Mouse (Mus musculus) intestine, embryonic 15.5 days (tissue): Measurements from ENCODE around the gene Vmn1r234. TPM values are rescaled to one million over a fixed set of nuclear protein-coding genes. Genes with fewer than 3 reads are reported as not detected.
"Not testable (repeated sequence)": the region's sequence is repeated elsewhere in the genome, so short reads cannot be mapped to it uniquely, and the experiment has no call there.

Experiments
- ATAC-seq: fragments of 200-750 bp; cut with Nextera tagmentation; 2 replicates; pipeline ENCODE4 v1.8.0; 2017; ENCODE audit warnings: moderate TSS enrichment, moderate library complexity
- H3K27ac ChIP-seq: fragments of 300-500 bp; sonication (generic); 2 replicates; pipeline ENCODE4 v1.5.1; 2015; ENCODE audit warnings: mild to moderate bottlenecking, inconsistent platforms
- H3K27me3 ChIP-seq: fragments of 300-500 bp; sonication (generic); replicated peaks from 2 replicates; pipeline ENCODE4 v1.6.1; 2015; ENCODE audit warnings: inconsistent platforms
- H3K36me3 ChIP-seq: fragments of 300-500 bp; sonication (generic); 2 replicates; pipeline ENCODE4 v1.6.1; 2015; ENCODE audit warnings: inconsistent platforms
- H3K4me1 ChIP-seq: fragments of 300-500 bp; sonication (generic); replicated peaks from 2 replicates; pipeline ENCODE4 v1.6.1; 2015; ENCODE audit warnings: inconsistent platforms
- H3K4me2 ChIP-seq: fragments of 300-500 bp; sonication (generic); replicated peaks from 2 replicates; pipeline ENCODE4 v1.6.1; 2015; ENCODE audit warnings: mild to moderate bottlenecking, inconsistent platforms
- H3K4me3 ChIP-seq: fragments of 300-500 bp; sonication (generic); replicated peaks from 2 replicates; pipeline ENCODE4 v1.5.1; 2015; ENCODE audit warnings: inconsistent platforms
- H3K9ac ChIP-seq: fragments of 300-500 bp; sonication (generic); 2 replicates; pipeline ENCODE4 v1.6.1; 2015; ENCODE audit warnings: inconsistent platforms
- H3K9me3 ChIP-seq: fragments of 300-500 bp; sonication (generic); 2 replicates; pipeline ENCODE4 v1.6.1; 2016; ENCODE audit warnings: inconsistent platforms
- WGBS: fragments of 180-500 bp; shearing (Covaris S2); methylation state at CpG from one replicate; pipeline ENCODE4 v1.1.7; 2015; 5-methylcytosine and 5-hydroxymethylcytosine counted together
- polyA plus RNA-seq: library from polyadenylated mRNA; unstranded; fragments of >200 nt; fragmentation: Nextera tagmentation; extraction: Ambion mirVana; gene quantifications from 2 replicates; pipeline ENCODE4 v1.2.1, GENCODE M21; 2015

The Vmn1r234 gene
- not detected in 2 replicates for polyA plus RNA-seq

GRCm38 (mm10) chr17:21225787-21226186 is at the start of gene Vmn1r234:
Vmn1r234 (plus strand) TSS chr17:21226087.
- H3K4me1 ChIP-seq: no peaks in the 10 kb centered on the region
- WGBS: 83% methylated on average over 1 of the region's 1 CpGs
- H3K36me3 ChIP-seq: no peaks in the 10 kb centered on the region
- H3K4me3 ChIP-seq: no peak within 1 kb of the TSS
- H3K9me3 ChIP-seq: no peaks in the 10 kb centered on the region
- H3K4me2 ChIP-seq: no peak within 1 kb of the TSS
- ATAC-seq: no peak
- no peak within 1 kb of the TSS for H3K27ac ChIP-seq
- no peaks in the 10 kb centered on the region for H3K27me3 ChIP-seq
- H3K9ac ChIP-seq: no peak within 1 kb of the TSS

DNA sequence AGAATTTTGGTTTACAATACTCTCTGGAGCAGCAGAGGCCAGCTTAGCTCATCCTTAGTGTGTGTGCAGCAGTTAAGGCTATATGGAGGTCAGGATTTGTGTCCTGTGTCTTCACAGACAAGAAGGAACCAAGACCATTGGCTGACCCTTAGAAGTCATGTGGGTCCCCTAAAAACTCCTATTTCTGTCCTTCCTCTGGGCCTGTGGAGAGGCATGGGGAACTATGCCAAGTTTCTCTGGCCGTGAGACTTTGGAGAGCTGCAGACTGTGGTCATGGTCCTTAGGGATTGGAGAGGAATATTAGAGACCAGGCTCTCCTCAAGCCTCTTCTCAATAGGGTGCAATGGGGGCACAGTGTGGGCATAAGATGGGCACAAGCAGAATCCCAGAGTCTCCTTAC is 14.8 kb upstream of the Vmn1r234 start:
- WGBS: 65% methylated on average over 1 of the region's 1 CpGs
- H3K4me2 ChIP-seq, H3K4me1 ChIP-seq, H3K9ac ChIP-seq, H3K27ac ChIP-seq, H3K4me3 ChIP-seq, H3K9me3 ChIP-seq, ATAC-seq, H3K27me3 ChIP-seq, H3K36me3 ChIP-seq: not testable (repeated sequence)

DNA sequence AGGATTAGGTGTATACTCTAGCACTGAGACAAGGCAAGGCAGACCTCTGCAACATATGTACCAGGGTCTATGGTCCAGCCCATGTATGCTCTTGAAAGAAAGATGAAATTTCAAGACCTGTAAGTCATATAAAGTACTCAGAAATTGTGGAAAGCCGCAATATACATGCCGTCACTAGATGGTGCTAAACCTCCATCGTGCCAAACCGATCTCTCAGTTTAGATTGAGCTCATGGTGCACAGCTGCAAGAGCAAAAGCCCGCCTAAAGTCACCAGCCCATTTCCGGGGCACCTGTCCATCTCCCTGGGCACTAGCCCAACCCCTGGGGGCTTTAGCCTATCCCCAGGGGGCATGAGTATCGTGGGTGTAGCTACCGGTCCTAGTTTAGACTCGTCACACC is 5.8 kb downstream of the Vmn1r234 start:
- no peak overlapping the region for H3K9ac ChIP-seq
- H3K9me3 ChIP-seq: no peaks in the 10 kb centered on the region
- H3K4me2 ChIP-seq: no peak overlapping the region
- ATAC-seq: no peak
- no peaks in the 10 kb centered on the region for H3K4me1 ChIP-seq
- H3K27ac ChIP-seq: no peak overlapping the region
- WGBS: 36% methylated on average over 9 of the region's 9 CpGs
- H3K4me3 ChIP-seq: no peak overlapping the region
- no peaks in the 10 kb centered on the region for H3K27me3 ChIP-seq
- no peaks in the 10 kb centered on the region for H3K36me3 ChIP-seq

DNA sequence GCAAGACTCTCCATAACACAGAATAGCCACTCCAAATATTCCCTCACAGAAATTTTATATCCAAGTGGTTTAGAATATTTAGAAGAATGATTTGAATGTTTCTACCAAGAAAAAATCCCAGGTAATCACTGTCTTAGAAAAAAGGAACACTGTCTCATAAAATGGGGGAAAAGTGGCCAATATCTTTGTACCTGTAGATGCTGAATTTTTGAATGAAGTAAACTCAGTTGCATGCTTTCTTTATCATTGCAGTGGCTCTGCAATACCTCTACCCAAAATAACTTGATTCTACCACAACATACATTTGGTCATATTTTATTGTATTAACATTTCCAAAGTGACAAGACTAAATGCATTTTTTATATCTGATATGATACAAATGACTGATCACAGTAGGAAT is 30.2 kb downstream of the Vmn1r234 start, which contains the start of gene Vmn1r235:
Gene Vmn1r235, plus strand, starts transcription at position 301 of the 400 bp plus-strand sequence.
- Histone ChIP-seq H3K27ac (no peak within 1 kb of the TSS), H3K4me2 (no peak within 1 kb of the TSS), H3K36me3 (no peaks in the 10 kb centered on the region), H3K9me3 (no peaks in the 10 kb centered on the region), H3K4me1 (no peaks in the 10 kb centered on the region), H3K4me3 (no peak within 1 kb of the TSS), H3K27me3 (no peaks in the 10 kb centered on the region), H3K9ac (no peak within 1 kb of the TSS)
- no peak for ATAC-seq

DNA sequence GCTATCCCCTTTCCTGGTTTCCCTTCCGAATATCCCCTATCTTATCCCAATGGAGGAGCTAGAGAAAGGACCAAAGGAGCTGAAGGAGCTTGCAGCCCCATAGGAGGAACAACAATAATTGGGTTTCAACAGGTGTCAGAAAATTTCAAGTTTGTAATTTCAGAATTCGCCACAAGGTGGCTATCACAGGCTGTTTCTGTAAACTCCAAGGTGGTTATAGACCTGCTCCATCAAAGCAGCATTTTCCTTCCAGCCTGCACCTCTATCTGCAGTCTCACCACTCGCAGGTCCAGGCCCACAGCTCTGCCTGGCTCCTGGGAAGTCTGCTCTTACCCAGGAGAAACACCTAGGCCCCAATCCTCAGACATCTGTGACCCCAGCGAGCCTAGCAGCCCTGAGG is 46.2 kb downstream of the Vmn1r234 start:
- ATAC-seq: no peak
- H3K36me3 ChIP-seq: no peaks in the 10 kb centered on the region
- no peak overlapping the region for H3K27ac ChIP-seq
- WGBS: 19% methylated on average over 4 of the region's 4 CpGs
- H3K9ac ChIP-seq: no peak overlapping the region
- H3K9me3 ChIP-seq: no peaks in the 10 kb centered on the region
- no peak overlapping the region for H3K4me3 ChIP-seq
- H3K4me2 ChIP-seq: no peak overlapping the region
- H3K4me1 ChIP-seq: no peaks in the 10 kb centered on the region
- H3K27me3 ChIP-seq: no peaks in the 10 kb centered on the region

DNA sequence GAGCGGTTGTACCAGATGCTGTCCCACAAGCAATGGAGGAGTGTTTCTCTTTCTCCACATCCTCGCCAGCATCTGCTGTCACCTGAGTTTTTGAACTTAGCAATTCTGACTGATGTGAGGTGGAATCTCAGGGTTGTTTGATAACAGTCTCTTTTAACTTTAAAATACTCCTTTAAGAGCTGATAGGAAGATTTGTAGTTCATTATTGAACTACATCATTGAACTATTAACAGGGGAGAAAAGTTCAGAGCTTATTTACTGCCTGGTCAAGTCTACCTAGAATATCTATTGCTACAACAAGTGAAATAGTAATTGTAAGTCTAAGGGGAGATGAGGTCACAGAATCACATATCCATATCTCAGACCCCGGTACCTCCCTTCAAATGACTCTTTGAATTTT is 56.8 kb downstream of the Vmn1r234 start, which contains the start of gene Vmn1r236:
Gene Vmn1r236, plus strand, starts transcription at position 301 of the 400 bp plus-strand sequence.
- no peak for ATAC-seq
- no peaks in the 10 kb centered on the region for H3K9me3 ChIP-seq

GRCm38 (mm10) chr17:21284395-21284794 is 58.5 kb downstream of the Vmn1r234 start:
- no peaks in the 10 kb centered on the region for H3K9me3 ChIP-seq
- H3K36me3 ChIP-seq: no peaks in the 10 kb centered on the region
- H3K4me3 ChIP-seq: no peak overlapping the region
- no peak overlapping the region for H3K4me2 ChIP-seq
- H3K27me3 ChIP-seq: no peaks in the 10 kb centered on the region
- no peak overlapping the region for H3K9ac ChIP-seq
- H3K27ac ChIP-seq: no peak overlapping the region
- no peak for ATAC-seq
- H3K4me1 ChIP-seq: no peaks in the 10 kb centered on the region

More for the DNA sequence above, 56.8 kb downstream of the Vmn1r234 start, which contains the start of gene Vmn1r236:
- H3K36me3 ChIP-seq: no peaks in the 10 kb centered on the region
- no peak within 1 kb of the TSS for H3K4me3 ChIP-seq
- H3K4me2 ChIP-seq: no peak within 1 kb of the TSS
- WGBS: 80% methylated on average over 3 of the region's 3 CpGs
- H3K9ac ChIP-seq: no peak within 1 kb of the TSS
- no peak within 1 kb of the TSS for H3K27ac ChIP-seq
- H3K27me3 ChIP-seq: no peaks in the 10 kb centered on the region
- H3K4me1 ChIP-seq: no peaks in the 10 kb centered on the region

Other genes starting within 250 kb of the Vmn1r234 start
- not detected in 2 replicates for gene Vmn1r233, start 229.6 kb upstream of the Vmn1r234 start, polyA plus RNA-seq
- gene Zfp160, start 217.2 kb upstream of the Vmn1r234 start, polyA plus RNA-seq: 10.2 and 11.3 TPM in 2 replicates
- gene Vmn1r235, start 30.3 kb downstream of the Vmn1r234 start, polyA plus RNA-seq: not detected in 2 replicates
- gene Vmn1r236, start 56.9 kb downstream of the Vmn1r234 start, polyA plus RNA-seq: not detected in 2 replicates
- gene Vmn1r237, start 85.8 kb downstream of the Vmn1r234 start, polyA plus RNA-seq: not detected in 2 replicates
- 2.8 and 2.9 TPM in 2 replicates for gene Zfp677, start 157.7 kb downstream of the Vmn1r234 start, polyA plus RNA-seq
- 5.9 and 6.5 TPM in 2 replicates for gene Zfp54, start 197.1 kb downstream of the Vmn1r234 start, polyA plus RNA-seq
- gene Zfp51, start 224.3 kb downstream of the Vmn1r234 start, polyA plus RNA-seq: 13.1 and 14.4 TPM in 2 replicates